Mouse (Mus musculus): ENCODE data around the gene Fndc3b. TPM values are rescaled to one million over a fixed set of nuclear protein-coding genes. Genes with fewer than 3 reads are reported as not detected.

Fndc3b gene
- polyA plus RNA-seq, 1 experiment, result 5.0 TPM

DNA sequence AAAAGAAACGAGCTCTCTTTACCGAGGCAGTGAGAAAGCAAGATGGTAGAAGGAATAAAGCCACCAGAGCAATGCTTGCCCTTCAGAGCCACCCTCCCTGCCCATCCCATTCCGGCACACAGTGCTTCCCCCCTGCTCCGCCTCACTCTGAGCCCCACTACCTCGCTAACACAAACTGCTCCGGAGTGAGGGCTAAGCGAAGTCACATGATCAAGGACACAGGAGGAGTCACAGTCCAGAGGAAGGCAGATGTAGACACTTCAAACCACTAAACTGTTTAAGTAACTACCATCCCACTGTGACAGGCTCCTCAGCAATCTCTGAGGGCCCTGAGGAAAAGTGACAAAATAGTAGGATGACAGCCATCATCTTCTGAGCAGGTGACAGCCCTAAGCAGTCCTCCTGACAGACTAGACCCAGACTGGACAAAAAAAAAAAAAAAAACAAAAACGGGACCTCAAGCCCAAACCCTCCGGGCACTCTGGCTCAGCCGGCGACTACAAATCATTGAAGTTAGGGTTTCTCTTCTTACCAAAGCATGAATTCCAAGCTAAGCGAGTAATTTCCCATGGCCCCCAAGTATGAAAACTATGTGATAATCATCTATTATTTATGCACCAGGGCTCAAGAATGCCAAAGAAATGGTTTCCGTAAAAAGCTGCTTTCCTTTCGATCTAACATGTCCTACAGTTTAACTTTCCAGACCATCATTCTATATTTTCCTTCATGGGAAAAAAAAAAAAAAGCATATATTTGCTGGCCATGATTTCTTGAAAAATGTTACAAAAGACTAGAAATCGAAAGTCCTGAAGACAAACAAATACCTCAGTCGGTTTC lies 15.3 kb downstream of the Fndc3b start:
- Histone ChIP-seq H3K4me3 (ENCODE audit: control insufficient read depth, low read depth, low read length) (no peak overlapping the region), H3K4me1 (ENCODE audit: control insufficient read depth, insufficient read depth, low read length) (no peaks in the 10 kb centered on the region), H3K36me3 (ENCODE audit: control insufficient read depth, insufficient read depth, low read length) (no peaks in the 10 kb centered on the region), H3K27ac (ENCODE audit: control insufficient read depth, insufficient read depth, low read depth, low read length) (no peak overlapping the region), H3K27me3 (ENCODE audit: control insufficient read depth, insufficient read depth, low read length) (no peaks in the 10 kb centered on the region)
- TF ChIP-seq CTCF (IDR thresholded peaks at IDR 0.05; ENCODE audit: control insufficient read depth, insufficient read depth, insufficient replicate concordance, low read depth, low read length) (no peak), POLR2A (IDR thresholded peaks at IDR 0.05; ENCODE audit: control insufficient read depth, low read depth, low read length) (no peak)

DNA sequence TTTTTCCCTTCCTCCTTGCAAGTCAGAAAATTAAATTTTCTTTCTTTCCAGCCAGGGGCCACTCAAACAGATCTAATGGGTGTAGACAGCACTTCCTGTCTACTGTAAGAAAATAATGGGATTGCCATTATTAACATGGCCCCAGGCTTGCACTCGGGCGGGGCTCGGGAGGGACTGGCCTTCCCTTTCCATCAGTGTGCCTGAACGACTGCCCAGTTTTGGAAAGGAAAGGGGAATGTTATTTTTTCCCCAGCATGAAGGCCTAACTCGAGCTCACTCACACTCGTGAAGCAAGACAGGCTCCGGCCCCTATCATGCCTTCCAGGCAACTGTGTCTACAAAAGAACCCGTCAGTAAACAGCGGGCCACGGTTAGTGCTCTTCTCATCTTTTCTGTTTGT lies 16.5 kb downstream of the Fndc3b start:
- TF ChIP-seq CTCF (IDR thresholded peaks at IDR 0.05; ENCODE audit: control insufficient read depth, insufficient read depth, insufficient replicate concordance, low read depth, low read length) (no peak), POLR2A (IDR thresholded peaks at IDR 0.05; ENCODE audit: control insufficient read depth, low read depth, low read length) (no peak)
- peaks cover 2% of the 10 kb centered on the region; the same call in 1 of the 2 replicates for H3K4me1 ChIP-seq (ENCODE audit: control insufficient read depth, insufficient read depth, low read length)
- no peak overlapping the region for H3K27ac ChIP-seq (ENCODE audit: control insufficient read depth, insufficient read depth, low read depth, low read length)
- no peaks in the 10 kb centered on the region for H3K27me3 ChIP-seq (ENCODE audit: control insufficient read depth, insufficient read depth, low read length)
- no peaks in the 10 kb centered on the region for H3K36me3 ChIP-seq (ENCODE audit: control insufficient read depth, insufficient read depth, low read length)
- no peak overlapping the region for H3K4me3 ChIP-seq (ENCODE audit: control insufficient read depth, low read depth, low read length)

DNA sequence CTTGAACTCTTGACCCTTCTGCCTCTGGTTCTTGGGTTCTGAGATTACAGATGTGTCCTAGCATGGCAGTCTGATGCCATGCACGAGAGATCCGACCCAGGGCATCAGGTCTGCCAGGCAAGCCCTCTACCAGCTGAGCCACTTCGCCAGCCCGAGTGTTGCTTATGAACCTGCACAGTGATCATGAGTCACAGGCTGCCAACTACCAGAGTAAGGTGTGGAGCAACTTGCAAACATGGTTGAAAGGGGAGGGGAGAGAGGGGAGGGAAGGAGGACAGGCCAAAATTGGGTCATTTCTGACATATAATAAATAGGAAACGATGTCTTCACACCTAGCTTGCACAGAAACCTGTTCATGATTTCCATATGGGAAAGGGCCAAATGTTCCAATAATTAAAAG lies 17.0 kb downstream of the Fndc3b start:
- Histone ChIP-seq H3K4me3 (ENCODE audit: control insufficient read depth, low read depth, low read length) (no peak overlapping the region), H3K4me1 (ENCODE audit: control insufficient read depth, insufficient read depth, low read length) (peaks cover 4% of the 10 kb centered on the region; the same call in 1 of the 2 replicates), H3K27ac (ENCODE audit: control insufficient read depth, insufficient read depth, low read depth, low read length) (no peak overlapping the region), H3K27me3 (ENCODE audit: control insufficient read depth, insufficient read depth, low read length) (no peaks in the 10 kb centered on the region), H3K36me3 (ENCODE audit: control insufficient read depth, insufficient read depth, low read length) (no peaks in the 10 kb centered on the region)
- TF ChIP-seq CTCF (IDR thresholded peaks at IDR 0.05; ENCODE audit: control insufficient read depth, insufficient read depth, insufficient replicate concordance, low read depth, low read length), result no peak
- no peak for TF ChIP-seq POLR2A (IDR thresholded peaks at IDR 0.05; ENCODE audit: control insufficient read depth, low read depth, low read length)

DNA sequence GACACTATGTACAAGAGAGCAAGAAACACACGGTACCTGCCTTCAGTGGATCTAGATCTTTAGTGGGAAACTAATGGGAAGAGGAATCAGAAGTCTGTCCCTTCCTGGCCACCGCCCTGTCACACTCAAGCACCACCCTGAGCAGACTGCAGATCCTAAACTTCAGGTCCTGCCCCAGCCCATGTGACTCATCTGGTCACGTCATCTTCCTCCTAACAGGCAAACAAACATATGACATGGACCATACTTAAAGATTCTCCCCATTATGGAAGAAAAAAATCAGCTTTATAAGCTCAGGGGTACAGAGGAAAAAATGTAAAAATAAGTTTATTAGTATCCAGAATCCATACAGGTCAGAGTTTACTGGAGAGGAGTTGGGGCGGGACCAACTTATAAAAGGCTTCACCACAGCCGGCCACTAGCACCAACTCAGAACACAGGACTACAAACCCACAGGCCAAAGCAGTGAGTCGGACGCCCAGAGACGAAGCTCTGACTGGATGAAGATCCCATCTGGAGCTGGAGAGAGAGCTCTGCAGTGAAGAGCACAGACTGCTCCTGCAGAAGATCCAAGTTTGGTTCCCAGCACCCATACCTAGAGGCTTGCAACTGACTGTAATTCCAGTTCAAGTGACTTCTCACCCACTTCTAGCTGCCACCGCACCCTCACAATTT lies 19.5 kb downstream of the Fndc3b start:
- Histone ChIP-seq H3K27me3 (ENCODE audit: control insufficient read depth, insufficient read depth, low read length) (no peaks in the 10 kb centered on the region), H3K36me3 (ENCODE audit: control insufficient read depth, insufficient read depth, low read length) (no peaks in the 10 kb centered on the region), H3K4me3 (ENCODE audit: control insufficient read depth, low read depth, low read length) (no peak overlapping the region), H3K4me1 (ENCODE audit: control insufficient read depth, insufficient read depth, low read length) (peaks cover 4% of the 10 kb centered on the region; the same call in 1 of the 2 replicates), H3K27ac (ENCODE audit: control insufficient read depth, insufficient read depth, low read depth, low read length) (no peak overlapping the region)
- TF ChIP-seq POLR2A (IDR thresholded peaks at IDR 0.05; ENCODE audit: control insufficient read depth, low read depth, low read length) (no peak), CTCF (IDR thresholded peaks at IDR 0.05; ENCODE audit: control insufficient read depth, insufficient read depth, insufficient replicate concordance, low read depth, low read length) (no peak)

DNA sequence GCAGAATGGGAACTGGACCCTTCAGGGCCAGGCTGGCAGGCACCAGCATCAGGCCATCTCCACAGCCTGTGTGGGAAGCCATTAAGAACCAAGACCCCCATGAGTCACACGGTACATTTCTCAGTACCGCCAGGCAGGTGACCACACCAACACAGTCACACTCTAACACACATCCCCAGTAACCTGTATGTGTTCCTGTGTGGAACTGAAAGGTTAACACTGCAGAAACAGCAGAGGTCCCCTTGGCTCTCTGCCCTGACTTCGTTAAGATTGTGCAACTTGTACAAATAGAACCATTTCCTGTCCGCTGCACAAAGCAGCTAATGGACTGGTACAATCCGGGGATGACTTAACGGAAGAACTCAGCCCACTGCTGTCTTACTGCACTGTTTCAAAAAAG lies 21.1 kb downstream of the Fndc3b start:
- peaks cover 4% of the 10 kb centered on the region; the same call in 1 of the 2 replicates for H3K4me1 ChIP-seq (ENCODE audit: control insufficient read depth, insufficient read depth, low read length)
- no peak for TF ChIP-seq CTCF (IDR thresholded peaks at IDR 0.05; ENCODE audit: control insufficient read depth, insufficient read depth, insufficient replicate concordance, low read depth, low read length)
- no peak for TF ChIP-seq POLR2A (IDR thresholded peaks at IDR 0.05; ENCODE audit: control insufficient read depth, low read depth, low read length)
- H3K27me3 ChIP-seq (ENCODE audit: control insufficient read depth, insufficient read depth, low read length), result no peaks in the 10 kb centered on the region
- peak overlapping the region; percentile 68 for H3K27ac ChIP-seq (ENCODE audit: control insufficient read depth, insufficient read depth, low read depth, low read length)
- no peak overlapping the region for H3K4me3 ChIP-seq (ENCODE audit: control insufficient read depth, low read depth, low read length)
- no peaks in the 10 kb centered on the region for H3K36me3 ChIP-seq (ENCODE audit: control insufficient read depth, insufficient read depth, low read length)

DNA sequence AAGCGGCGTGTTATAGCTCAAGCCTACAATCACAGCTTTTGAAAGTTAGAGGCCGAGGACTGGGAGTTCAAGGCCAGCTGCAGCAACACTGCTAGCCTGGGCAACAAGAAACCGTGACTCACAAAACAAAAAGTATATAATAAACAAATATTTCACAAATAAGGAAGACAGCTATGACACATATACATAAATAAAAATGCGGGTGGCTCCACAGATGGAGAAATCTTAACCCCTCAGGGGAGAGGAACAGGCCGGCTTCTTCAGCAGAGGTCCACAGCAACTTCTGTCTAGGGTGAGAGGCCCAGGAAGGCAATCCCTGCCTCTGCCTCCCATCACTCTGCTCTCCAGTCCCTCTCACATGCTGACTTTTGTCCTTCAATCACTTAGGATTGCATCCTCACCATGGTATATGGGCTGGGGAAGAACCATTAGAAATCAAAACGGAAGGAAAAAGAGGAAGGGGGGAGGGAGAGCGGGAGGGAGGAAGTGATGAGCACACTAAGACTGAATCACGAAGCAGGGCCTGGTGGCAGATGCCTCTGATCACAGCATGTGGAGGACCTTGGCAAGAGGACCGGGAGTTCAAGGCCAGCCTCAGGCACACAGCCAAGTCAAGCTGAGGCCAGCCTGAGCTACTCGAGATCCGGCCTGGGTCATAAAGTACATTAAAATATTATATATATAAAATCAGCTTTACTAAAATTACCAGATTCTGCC lies 21.8 kb downstream of the Fndc3b start:
- Histone ChIP-seq H3K27me3 (ENCODE audit: control insufficient read depth, insufficient read depth, low read length) (no peaks in the 10 kb centered on the region), H3K4me1 (ENCODE audit: control insufficient read depth, insufficient read depth, low read length) (peaks cover 4% of the 10 kb centered on the region), H3K36me3 (ENCODE audit: control insufficient read depth, insufficient read depth, low read length) (no peaks in the 10 kb centered on the region), H3K4me3 (ENCODE audit: control insufficient read depth, low read depth, low read length) (no peak overlapping the region), H3K27ac (ENCODE audit: control insufficient read depth, insufficient read depth, low read depth, low read length) (no peak overlapping the region; the same call in 1 of the 2 replicates)
- no peak for TF ChIP-seq POLR2A (IDR thresholded peaks at IDR 0.05; ENCODE audit: control insufficient read depth, low read depth, low read length)
- TF ChIP-seq CTCF (IDR thresholded peaks at IDR 0.05; ENCODE audit: control insufficient read depth, insufficient read depth, insufficient replicate concordance, low read depth, low read length), result no peak
